Mouse (Mus musculus) kidney, postnatal 0 days (tissue): ENCODE measurements around the gene Slc30a5. TPM values are rescaled to one million over a fixed set of nuclear protein-coding genes. Genes with fewer than 3 reads are reported as not detected.

Source experiments
- ATAC-seq: fragments of 200-750 bp; cut with Nextera tagmentation; replicated peaks from 2 replicates; pipeline ENCODE4 v1.8.0; 2017; ENCODE audit warnings: low read depth, moderate number of reproducible peaks, moderate TSS enrichment, moderate library complexity; ENCODE audit not compliant: low FRiP score
- DNase-seq: peaks from one replicate; pipeline ENCODE4 v3.0.0-alpha.2; 2016; ENCODE audit warnings: low spot score
- H3K27ac ChIP-seq: fragments of 300-500 bp; sonication (generic); 2 replicates; pipeline ENCODE4 v1.5.1; 2014; ENCODE audit warnings: mild to moderate bottlenecking
- H3K27me3 ChIP-seq: fragments of 300-500 bp; sonication (generic); 2 replicates; pipeline ENCODE4 v1.6.1; 2014; ENCODE audit warnings: low read length, mixed read lengths; ENCODE audit not compliant: insufficient read depth
- H3K36me3 ChIP-seq: fragments of 300-500 bp; sonication (generic); 2 replicates; pipeline ENCODE4 v1.6.1; 2014; ENCODE audit warnings: low read length, mixed read lengths; ENCODE audit not compliant: insufficient read depth
- H3K4me1 ChIP-seq: fragments of 300-500 bp; sonication (generic); replicated peaks from 2 replicates; pipeline ENCODE4 v1.6.1; 2014; ENCODE audit warnings: antibody characterized with exemption, low read length, mixed read lengths; ENCODE audit not compliant: insufficient read depth
- H3K4me2 ChIP-seq: fragments of 300-500 bp; sonication (generic); 2 replicates; pipeline ENCODE4 v1.6.1; 2014; ENCODE audit warnings: mild to moderate bottlenecking, low read length, moderate library complexity, mixed read lengths
- H3K4me3 ChIP-seq: fragments of 300-500 bp; sonication (generic); replicated peaks from 2 replicates; pipeline ENCODE4 v1.5.1; 2014; ENCODE audit warnings: low read depth, low read length
- H3K9ac ChIP-seq: fragments of 300-500 bp; sonication (generic); 2 replicates; pipeline ENCODE4 v1.6.1; 2014; ENCODE audit warnings: low read depth, low read length
- H3K9me3 ChIP-seq: fragments of 300-500 bp; sonication (generic); replicated peaks from 2 replicates; pipeline ENCODE4 v1.6.1; 2016; ENCODE audit warnings: low read length, inconsistent platforms, mixed read lengths
- CTCF ChIP-seq: IDR thresholded peaks from 2 replicates; pipeline ENCODE4 v1.5.1; 2016; ENCODE audit warnings: antibody characterized with exemption, low read depth, mild to moderate bottlenecking, moderate library complexity
- WGBS: fragments of 180-500 bp; shearing (Covaris S2); extraction: QIAGEN DNeasy Blood & Tissue Kit; methylation state at CpG from one replicate; pipeline ENCODE4 v1.1.7; 2014; 5-methylcytosine and 5-hydroxymethylcytosine counted together
- polyA plus RNA-seq: library from polyadenylated mRNA; unstranded; fragments of >200 nt; fragmentation: Nextera tagmentation; extraction: Ambion mirVana; gene quantifications from 2 replicates; pipeline ENCODE4 v1.2.1, GENCODE M21; 2015

Gene Slc30a5
- polyA plus RNA-seq, 1 experiment from 2014 or later, result 54.5 TPM

- no peaks in the 10 kb centered on the region for H3K4me1 ChIP-seq
- H3K27ac ChIP-seq, result no peak overlapping the region
- WGBS, result 85% methylated on average over 3 of the region's 3 CpGs
- no peaks in the 10 kb centered on the region for H3K27me3 ChIP-seq
- no peak overlapping the region for H3K4me3 ChIP-seq
- no peak for TF ChIP-seq CTCF
- H3K9ac ChIP-seq, result no peak overlapping the region
- H3K36me3 ChIP-seq, result no peaks in the 10 kb centered on the region
- H3K4me2 ChIP-seq, result no peak overlapping the region
- ATAC-seq (no peak), DNase-seq (no peak)
- no peaks in the 10 kb centered on the region for H3K9me3 ChIP-seq
These were observed 55.7 kb downstream of the Slc30a5 start for GRCm38 (mm10) chr13:100777491-100777890.

DNA sequence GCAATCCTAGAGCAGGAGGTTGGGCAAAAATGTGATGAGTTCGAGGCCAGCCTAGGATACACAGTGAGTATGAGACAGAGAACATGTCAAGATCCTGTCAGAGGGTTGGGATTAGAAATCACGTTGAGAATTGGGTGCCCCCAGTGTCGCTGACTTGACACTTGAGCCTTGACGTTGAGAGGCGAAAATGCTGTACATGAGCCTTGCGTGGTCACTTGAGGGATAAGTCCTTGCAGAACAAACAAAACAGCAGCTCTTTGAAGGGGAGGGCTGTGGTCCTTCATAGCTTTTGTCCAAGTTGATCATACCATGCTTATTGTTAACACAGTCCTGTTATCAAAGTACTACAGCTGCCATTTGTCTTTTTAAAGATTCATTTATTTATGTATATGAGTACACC, 56.5 kb downstream of the Slc30a5 start:
- no peak for ATAC-seq
- H3K9ac ChIP-seq, result no peak overlapping the region
- 63% methylated on average over 6 of the region's 6 CpGs for WGBS
- TF ChIP-seq CTCF, result no peak
- H3K4me1 ChIP-seq, result no peaks in the 10 kb centered on the region
- no peak for DNase-seq
- no peak overlapping the region for H3K27ac ChIP-seq
- no peak overlapping the region; the same call in 1 of the 2 replicates for H3K4me2 ChIP-seq
- H3K9me3 ChIP-seq, result no peaks in the 10 kb centered on the region
- no peak overlapping the region for H3K4me3 ChIP-seq
- H3K36me3 ChIP-seq, result no peaks in the 10 kb centered on the region
- H3K27me3 ChIP-seq, result no peaks in the 10 kb centered on the region

DNA sequence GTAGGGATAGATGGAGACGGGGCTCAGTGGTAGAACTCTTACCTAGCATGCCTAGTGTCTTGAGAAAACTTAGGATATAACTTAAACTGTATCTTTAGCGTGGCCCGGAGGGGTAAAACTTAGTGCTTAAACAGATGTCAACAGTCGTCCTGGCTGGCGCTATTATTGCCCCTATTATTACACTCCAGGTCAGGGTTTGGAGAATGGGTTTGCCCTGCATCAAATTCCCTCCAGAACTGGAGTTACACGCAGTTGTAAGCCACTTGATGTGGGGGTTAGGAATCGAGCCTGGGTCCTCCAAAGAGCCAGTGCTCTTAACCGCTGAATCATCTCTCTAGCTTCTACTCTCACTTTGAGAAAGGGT, 57.2 kb downstream of the Slc30a5 start:
- DNase-seq (no peak), ATAC-seq (peak; percentile 17; the same call in 1 of the 2 replicates)
- 11% methylated on average over 8 of the region's 8 CpGs for WGBS
- H3K27ac ChIP-seq, result no peak overlapping the region
- H3K9ac ChIP-seq, result peak overlapping the region; percentile 40; the same call in 1 of the 2 replicates
- no peaks in the 10 kb centered on the region for H3K36me3 ChIP-seq
- no peaks in the 10 kb centered on the region for H3K9me3 ChIP-seq
- TF ChIP-seq CTCF, result no peak
- H3K4me1 ChIP-seq, result no peaks in the 10 kb centered on the region
- peak overlapping the region; percentile 65 for H3K4me3 ChIP-seq
- H3K27me3 ChIP-seq, result no peaks in the 10 kb centered on the region
- peak overlapping the region; percentile 88 for H3K4me2 ChIP-seq

DNA sequence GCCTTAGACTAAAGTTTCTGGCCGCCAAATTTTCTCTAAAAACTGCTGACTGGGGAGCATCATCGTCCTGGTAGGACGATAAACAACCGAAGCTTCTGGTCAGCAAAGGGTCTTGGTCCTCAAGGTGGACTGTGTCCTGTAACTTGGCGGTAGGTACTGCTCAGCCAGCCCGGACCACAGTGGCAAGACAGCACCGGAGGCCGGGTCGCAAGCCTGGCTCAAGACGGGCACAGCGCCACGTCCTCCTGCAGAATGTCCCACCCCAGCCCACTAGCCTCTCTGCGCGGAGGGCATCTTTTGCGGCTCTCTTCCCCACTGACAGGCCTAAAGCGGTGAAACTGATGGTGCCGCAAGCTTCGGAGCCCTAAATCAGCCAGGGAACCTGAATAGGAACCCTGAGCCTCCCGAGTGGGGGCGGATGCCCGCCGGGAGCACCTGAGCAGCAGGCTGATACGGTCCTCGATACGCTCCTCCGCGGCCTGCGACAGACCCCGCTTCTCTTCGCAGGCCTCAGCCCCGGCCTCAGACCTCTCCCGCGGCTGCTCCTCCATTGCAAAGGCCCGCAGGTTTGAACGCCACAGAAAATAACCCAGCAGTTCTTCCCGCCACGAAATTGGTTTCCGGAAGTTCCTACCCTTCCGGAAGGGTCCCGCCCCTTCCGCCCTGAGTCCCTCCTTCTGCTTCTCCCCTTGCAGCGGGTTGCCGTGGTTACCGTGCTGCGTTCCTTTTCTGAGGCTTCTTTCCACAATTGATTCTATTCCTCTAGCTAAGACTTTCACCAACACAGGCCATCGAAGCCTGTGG, 57.8 kb downstream of the Slc30a5 start, which contains the start of gene Cenph:
Cenph (minus strand) TSS at position 648 of the 804 bp plus-strand sequence.
- Histone ChIP-seq H3K9ac (peak within 1 kb of the TSS; percentile 63), H3K27me3 (no peaks in the 10 kb centered on the region), H3K27ac (no peak within 1 kb of the TSS), H3K4me2 (peak within 1 kb of the TSS; percentile 88), H3K4me3 (peak within 1 kb of the TSS; percentile 65), H3K36me3 (0 out of 2 replicates have a peak, but pooled peaks cover 3% of the 10 kb centered on the region), H3K4me1 (no peaks in the 10 kb centered on the region), H3K9me3 (no peaks in the 10 kb centered on the region)
- ATAC-seq, result peak; percentile 93
- under 1% methylated on average over 46 of the region's 46 CpGs for WGBS
- no peak for TF ChIP-seq CTCF
- DNase-seq, result peak; percentile 96

DNA sequence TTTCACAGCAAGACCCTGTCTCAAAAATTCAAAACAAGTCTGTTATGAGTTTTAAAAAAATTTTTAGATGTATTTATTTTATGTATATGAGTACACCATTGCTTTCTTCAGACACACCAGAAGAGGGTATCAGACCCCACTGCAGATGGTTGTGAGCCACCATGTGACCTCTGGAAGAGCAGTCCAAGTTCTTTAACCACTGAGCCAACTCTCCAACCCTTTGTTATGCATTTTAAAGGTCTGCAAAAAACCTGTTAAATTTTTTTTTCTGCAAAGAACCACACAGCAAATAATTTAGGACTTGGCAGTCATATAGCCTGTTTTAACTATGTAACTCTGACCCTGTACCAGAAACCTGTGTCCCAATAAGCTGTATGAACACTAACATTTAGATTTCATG, 58.5 kb downstream of the Slc30a5 start:
- Histone ChIP-seq H3K36me3 (0 out of 2 replicates have a peak, but pooled peaks cover 3% of the 10 kb centered on the region), H3K27ac (no peak overlapping the region), H3K4me2 (peak overlapping the region; percentile 88), H3K9ac (peak overlapping the region; percentile 63; the same call in 1 of the 2 replicates), H3K4me3 (peak overlapping the region; percentile 65), H3K9me3 (no peaks in the 10 kb centered on the region), H3K4me1 (no peaks in the 10 kb centered on the region), H3K27me3 (no peaks in the 10 kb centered on the region)
- ATAC-seq (no peak), DNase-seq (no peak)
- no peak for TF ChIP-seq CTCF

- Histone ChIP-seq H3K36me3 (no peaks in the 10 kb centered on the region), H3K27me3 (no peaks in the 10 kb centered on the region), H3K27ac (no peak overlapping the region), H3K9me3 (no peaks in the 10 kb centered on the region), H3K4me3 (no peak overlapping the region), H3K9ac (no peak overlapping the region), H3K4me1 (no peaks in the 10 kb centered on the region), H3K4me2 (no peak overlapping the region)
- no peak for TF ChIP-seq CTCF
- no peak for DNase-seq
- ATAC-seq, result no peak
- 84% methylated on average over 2 of the region's 2 CpGs for WGBS
These were observed 77.9 kb downstream of the Slc30a5 start for GRCm38 (mm10) chr13:100755329-100755728.
